Mouse (Mus musculus): ENCODE results near the gene Cdk9.

Cdk9 gene

DNA sequence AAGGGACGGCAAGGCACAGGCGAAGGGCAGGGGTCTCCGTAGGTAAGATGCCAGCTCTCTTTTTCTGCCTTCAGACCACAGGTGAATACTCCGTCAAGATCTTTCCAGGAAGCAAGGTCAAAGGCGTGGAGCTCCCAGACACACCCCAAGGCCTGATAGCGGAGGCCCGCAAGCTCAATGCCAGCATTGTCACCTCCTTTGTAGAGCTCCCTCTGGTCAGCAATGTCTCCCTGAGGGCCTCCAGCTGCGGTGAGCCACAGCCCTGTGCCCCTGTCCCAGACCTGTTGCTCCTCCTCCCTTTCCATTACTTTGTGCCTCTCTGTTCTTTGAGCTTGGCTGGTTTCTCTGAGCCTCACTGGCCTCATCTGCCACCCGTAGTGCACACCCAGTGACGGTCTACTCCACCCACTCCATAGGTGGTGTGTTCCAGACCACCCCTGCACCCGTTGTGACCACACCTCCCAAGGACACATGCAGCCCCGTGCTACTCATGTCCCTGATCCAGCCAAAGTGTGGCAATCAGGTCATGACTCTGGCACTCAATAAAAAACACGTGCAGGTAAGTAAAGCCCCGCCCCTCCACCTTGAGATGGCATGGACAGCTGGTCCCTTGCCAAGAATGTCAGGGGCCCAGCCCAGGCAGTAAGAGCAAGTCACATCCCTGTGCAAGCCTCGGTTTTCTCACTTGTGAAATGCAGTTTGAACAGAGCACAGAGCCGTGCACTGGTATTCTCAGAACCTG is 39.5 kb downstream of the Cdk9 start:
- DNase-seq (ENCODE audit: low spot score), result no peak

DNA sequence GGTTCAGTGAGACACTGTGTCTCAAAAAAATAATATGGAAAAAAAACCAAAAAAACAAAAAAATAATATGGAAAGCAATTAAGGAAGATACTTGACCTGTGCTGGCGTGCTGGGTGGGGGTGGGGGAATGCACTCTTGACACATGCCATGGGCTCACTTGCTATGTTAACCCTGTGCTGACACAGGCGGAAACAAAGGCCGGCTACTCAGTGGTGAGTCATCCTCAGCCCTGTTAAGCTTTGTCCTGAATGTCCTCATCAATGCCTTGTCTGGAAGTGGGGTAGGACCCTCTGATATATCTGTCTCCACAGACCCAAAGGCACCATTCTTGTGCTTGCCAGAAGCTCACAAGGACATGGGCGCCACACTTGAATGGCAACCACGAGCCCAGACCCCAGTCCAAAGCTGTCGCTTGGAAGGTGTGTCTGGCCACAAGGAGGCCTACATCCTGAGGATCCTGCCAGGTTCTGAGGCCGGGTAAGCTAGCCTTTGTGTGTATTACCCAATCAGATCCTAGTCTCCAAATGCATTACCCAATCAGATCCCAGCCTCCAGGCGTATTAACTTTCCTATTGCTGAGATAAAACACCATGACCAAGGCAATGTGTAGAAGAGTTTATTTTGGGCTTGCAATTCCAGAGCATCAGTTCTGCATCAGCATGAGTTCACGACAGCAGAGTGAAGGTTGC is 40.8 kb downstream of the Cdk9 start:
- DNase-seq (ENCODE audit: low spot score), result no peak

GRCm38 (mm10) chr2:32671147-32671546 is 41.7 kb downstream of the Cdk9 start:
- no peak for DNase-seq (ENCODE audit: low spot score)

DNA sequence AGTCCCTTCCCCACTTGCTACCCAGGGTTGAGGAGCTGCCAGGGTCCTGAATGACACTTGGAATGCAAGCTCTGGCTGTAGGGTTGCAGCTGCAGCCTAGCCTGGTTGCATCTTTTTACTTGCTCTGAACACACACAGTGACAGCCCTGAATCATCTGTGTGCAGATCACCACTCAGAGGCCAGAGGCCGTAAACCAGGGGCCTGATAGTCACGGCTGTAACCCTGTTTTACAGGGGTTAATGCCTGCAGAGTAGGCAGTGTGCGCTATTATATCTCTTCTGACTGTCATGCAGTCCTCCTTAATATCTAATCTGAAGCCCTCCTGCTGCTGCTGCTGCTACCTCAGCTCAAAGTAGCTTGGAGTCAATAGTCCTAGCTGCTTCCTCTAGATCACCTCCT is 43.0 kb downstream of the Cdk9 start:
- DNase-seq (ENCODE audit: low spot score), result no peak

- no peak for DNase-seq (ENCODE audit: low spot score)
Observed at GRCm38 (mm10) chr2:32668176-32668575, 44.7 kb downstream of the Cdk9 start.

GRCm38 (mm10) chr2:32667775-32668174 is 45.1 kb downstream of the Cdk9 start:
- no peak for DNase-seq (ENCODE audit: low spot score)

DNA sequence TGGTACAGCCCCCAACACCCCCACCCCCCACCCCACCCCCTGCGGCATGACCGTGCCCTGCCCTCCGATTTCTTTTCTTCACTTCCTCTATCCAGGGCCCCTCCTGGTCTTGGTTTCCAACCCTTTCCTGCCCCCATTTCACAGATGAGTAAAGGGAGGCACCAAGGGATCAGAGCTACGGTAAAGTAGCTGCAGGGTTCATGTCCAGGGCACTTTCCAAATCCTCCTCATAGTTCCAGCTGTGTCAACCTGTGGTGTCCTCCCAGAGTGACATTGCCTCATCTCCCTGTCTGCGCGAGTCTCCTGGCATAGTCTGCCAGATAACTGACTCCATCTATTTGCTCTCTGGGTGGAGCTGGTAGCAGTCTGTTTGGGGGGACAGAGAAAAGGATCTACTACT is 47.0 kb downstream of the Cdk9 start:
- DNase-seq (ENCODE audit: low spot score), result no peak

DNA sequence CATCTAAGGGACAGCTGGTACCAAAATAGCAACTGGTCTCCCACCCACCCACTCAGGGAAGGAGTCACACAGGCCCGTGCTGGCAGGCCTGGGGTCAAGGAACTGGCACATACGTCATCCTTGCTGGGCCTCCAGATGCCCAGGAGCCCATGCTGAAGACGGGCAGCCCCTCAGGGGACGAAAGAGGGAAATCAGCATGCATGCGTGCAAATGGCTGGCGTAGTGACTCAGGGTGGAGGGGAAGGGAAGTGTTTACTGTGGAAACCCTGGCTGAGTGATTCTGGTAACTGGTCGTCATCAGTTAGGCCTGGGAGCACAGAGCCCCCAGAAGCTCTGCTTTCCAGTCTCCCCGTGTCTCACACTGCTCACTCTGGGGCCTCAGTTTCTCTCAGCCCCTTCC is 47.5 kb downstream of the Cdk9 start:
- no peak for DNase-seq (ENCODE audit: low spot score)

DNA sequence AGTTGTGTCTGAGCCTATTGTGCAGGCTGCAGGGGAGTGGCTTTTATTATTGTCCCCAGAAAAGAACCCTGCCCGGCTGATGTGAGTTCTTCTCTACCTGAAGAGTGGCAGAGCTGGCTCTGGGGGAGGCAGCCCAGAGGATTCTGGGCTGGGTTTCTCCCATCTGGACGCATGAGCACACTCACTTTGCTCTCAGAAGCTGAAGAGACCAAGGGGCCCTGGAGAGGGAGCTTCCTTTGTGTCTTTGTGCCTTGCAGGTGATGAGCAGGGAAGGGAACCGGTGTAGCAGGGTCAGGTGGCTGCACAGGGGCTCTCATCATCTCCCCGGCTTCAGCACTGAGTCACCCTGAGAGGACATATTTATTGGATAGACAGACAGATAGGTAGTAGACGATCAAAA is 50.6 kb downstream of the Cdk9 start:
- DNase-seq (ENCODE audit: low spot score), result no peak

DNA sequence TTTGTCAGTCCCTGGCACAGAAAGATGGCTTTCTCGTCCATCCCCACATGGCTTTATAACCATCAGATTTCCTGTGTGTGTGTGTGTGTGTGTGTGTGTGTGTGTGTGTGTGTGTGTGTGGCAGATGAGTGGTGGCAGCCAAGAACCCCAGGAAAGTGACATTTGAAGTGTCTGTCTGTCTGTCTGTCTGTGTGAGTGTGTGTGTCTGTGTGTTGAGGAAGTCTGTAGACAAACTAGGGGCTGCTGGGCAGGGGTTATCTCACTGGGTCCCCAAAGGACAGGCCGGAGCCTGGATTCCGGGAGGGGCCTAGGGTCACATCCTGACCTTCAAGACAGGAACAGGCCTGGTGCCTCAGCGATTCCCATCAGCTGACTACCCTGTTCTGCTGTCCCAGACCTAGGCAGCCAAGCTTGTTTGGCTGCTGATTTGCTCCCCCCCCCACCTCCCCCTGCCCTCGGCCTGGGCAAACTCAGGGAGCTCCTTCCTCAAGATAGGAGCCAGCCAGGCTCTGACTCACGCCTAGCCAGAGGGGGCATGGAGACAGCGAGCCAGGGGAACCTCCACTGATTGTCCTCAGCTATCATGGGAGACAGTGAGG is 51.3 kb downstream of the Cdk9 start:
- no peak for DNase-seq (ENCODE audit: low spot score)

DNA sequence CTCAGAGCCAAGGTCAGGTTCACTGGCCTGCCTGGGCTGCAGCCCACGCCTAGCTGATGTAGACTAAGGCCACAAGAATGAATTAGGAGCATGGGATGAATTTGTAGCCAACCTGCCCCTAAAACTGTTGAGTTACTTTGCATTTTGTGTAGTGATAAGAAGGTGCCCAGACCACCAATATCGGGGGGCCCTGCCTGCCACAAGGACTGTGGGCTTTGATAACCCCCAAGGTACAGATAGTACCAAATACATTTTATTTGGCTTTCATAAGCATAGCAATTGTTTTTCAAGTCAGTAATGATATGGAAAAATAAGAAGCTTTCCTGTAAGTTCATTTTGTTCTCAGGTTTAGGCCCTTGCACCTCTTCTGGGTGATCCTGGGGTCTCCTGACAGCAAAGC is 54.0 kb downstream of the Cdk9 start:
- DNase-seq (ENCODE audit: low spot score), result no peak

- DNase-seq (ENCODE audit: low spot score), result no peak
Observed at GRCm38 (mm10) chr2:32655826-32656225, 57.0 kb downstream of the Cdk9 start.

Measured in T-cell, adult 2 months (primary cell).